Mouse (Mus musculus) intestine, postnatal 0 days (tissue): ENCODE measurements around the gene Trio. TPM values are rescaled to one million over a fixed set of nuclear protein-coding genes. Genes with fewer than 3 reads are reported as not detected.

Experiments
- ATAC-seq: fragments of 200-750 bp; cut with Nextera tagmentation; 2 replicates; pipeline ENCODE4 v1.8.0; 2017; ENCODE audit warnings: mild to moderate bottlenecking, moderate TSS enrichment, moderate library complexity
- H3K27ac ChIP-seq: fragments of 300-500 bp; sonication (generic); 2 replicates; pipeline ENCODE4 v1.5.1; 2014; ENCODE audit warnings: mild to moderate bottlenecking, low read depth, low read length, moderate library complexity
- H3K27me3 ChIP-seq: fragments of 300-500 bp; sonication (generic); replicated peaks from 2 replicates; pipeline ENCODE4 v1.6.1; 2014; ENCODE audit warnings: low read length, mixed read lengths; ENCODE audit not compliant: control insufficient read depth, insufficient read depth
- H3K36me3 ChIP-seq: fragments of 300-500 bp; sonication (generic); 2 replicates; pipeline ENCODE4 v1.6.1; 2014; ENCODE audit warnings: mild to moderate bottlenecking, moderate library complexity; ENCODE audit not compliant: control insufficient read depth, insufficient read depth
- H3K4me1 ChIP-seq: fragments of 300-500 bp; sonication (generic); replicated peaks from 2 replicates; pipeline ENCODE4 v1.6.1; 2014; ENCODE audit warnings: antibody characterized with exemption, low read length, mixed read lengths; ENCODE audit not compliant: control insufficient read depth, insufficient read depth
- H3K4me2 ChIP-seq: fragments of 300-500 bp; sonication (generic); replicated peaks from 2 replicates; pipeline ENCODE4 v1.6.1; 2014; ENCODE audit warnings: low read depth, mild to moderate bottlenecking, moderate library complexity
- H3K4me3 ChIP-seq: fragments of 300-500 bp; sonication (generic); 2 replicates; pipeline ENCODE4 v1.5.1; 2014; ENCODE audit warnings: low read depth, low read length
- H3K9ac ChIP-seq: fragments of 300-500 bp; sonication (generic); 2 replicates; pipeline ENCODE4 v1.6.1; 2014; ENCODE audit warnings: mild to moderate bottlenecking, low read depth, low read length
- H3K9me3 ChIP-seq: fragments of 300-500 bp; sonication (generic); 2 replicates; pipeline ENCODE4 v1.6.1; 2016; ENCODE audit warnings: mixed run types; ENCODE audit not compliant: control insufficient read depth
- CTCF ChIP-seq: sonication (generic); IDR thresholded peaks from 2 replicates; pipeline ENCODE4 v1.5.1; 2016; ENCODE audit warnings: low read depth, mild to moderate bottlenecking, control low read depth, antibody characterized with exemption, moderate library complexity
- WGBS: fragments of 180-500 bp; shearing (Covaris S2); extraction: QIAGEN DNeasy Blood & Tissue Kit; methylation state at CpG from one replicate; pipeline ENCODE4 v1.1.7; 2014; 5-methylcytosine and 5-hydroxymethylcytosine counted together
- polyA plus RNA-seq: library from polyadenylated mRNA; unstranded; fragments of >200 nt; fragmentation: Nextera tagmentation; extraction: Ambion mirVana; gene quantifications from 2 replicates; pipeline ENCODE4 v1.2.1, GENCODE M21; 2015

The Trio gene
- polyA plus RNA-seq, 1 experiment from 2014 or later = 10.0 TPM

GRCm38 (mm10) chr15:27883881-27884280, 141.8 kb downstream of the Trio start:
- H3K9me3 ChIP-seq = no peaks in the 10 kb centered on the region
- no peak overlapping the region for H3K27ac ChIP-seq
- no peak for ATAC-seq
- WGBS = 75% methylated on average over 3 of the region's 3 CpGs
- H3K9ac ChIP-seq = no peak overlapping the region
- H3K27me3 ChIP-seq = no peaks in the 10 kb centered on the region
- peaks cover 36% of the 10 kb centered on the region for H3K36me3 ChIP-seq
- H3K4me2 ChIP-seq = no peak overlapping the region
- no peak overlapping the region for H3K4me3 ChIP-seq
- H3K4me1 ChIP-seq = no peaks in the 10 kb centered on the region
- no peak for TF ChIP-seq CTCF

- peaks cover 38% of the 10 kb centered on the region for H3K36me3 ChIP-seq
These were observed 142.8 kb downstream of the Trio start for GRCm38 (mm10) chr15:27882898-27883297.

GRCm38 (mm10) chr15:27877831-27878230, 147.8 kb downstream of the Trio start:
- 71% methylated on average over 7 of the region's 7 CpGs for WGBS
- TF ChIP-seq CTCF = no peak
- no peaks in the 10 kb centered on the region for H3K4me1 ChIP-seq
- peaks cover 49% of the 10 kb centered on the region for H3K36me3 ChIP-seq
- no peak overlapping the region for H3K4me3 ChIP-seq
- H3K4me2 ChIP-seq = no peak overlapping the region
- H3K27me3 ChIP-seq = no peaks in the 10 kb centered on the region
- H3K9me3 ChIP-seq = no peaks in the 10 kb centered on the region
- ATAC-seq = no peak
- no peak overlapping the region for H3K9ac ChIP-seq
- no peak overlapping the region for H3K27ac ChIP-seq

More at GRCm38 (mm10) chr15:27882898-27883297, 142.8 kb downstream of the Trio start:
- no peak for ATAC-seq
- no peak overlapping the region for H3K4me2 ChIP-seq
- no peak overlapping the region for H3K4me3 ChIP-seq
- H3K9ac ChIP-seq = no peak overlapping the region
- no peak for TF ChIP-seq CTCF
- WGBS = 86% methylated on average over 14 of the region's 14 CpGs
- no peaks in the 10 kb centered on the region for H3K4me1 ChIP-seq
- H3K27ac ChIP-seq = no peak overlapping the region
- no peaks in the 10 kb centered on the region for H3K9me3 ChIP-seq
- H3K27me3 ChIP-seq = no peaks in the 10 kb centered on the region

- no peak for TF ChIP-seq CTCF
- Histone ChIP-seq H3K4me1 (no peaks in the 10 kb centered on the region), H3K4me2 (no peak overlapping the region), H3K9ac (no peak overlapping the region), H3K36me3 (peaks cover 54% of the 10 kb centered on the region), H3K4me3 (no peak overlapping the region), H3K9me3 (no peaks in the 10 kb centered on the region), H3K27me3 (no peaks in the 10 kb centered on the region), H3K27ac (no peak overlapping the region)
- ATAC-seq = no peak
- 77% methylated on average over 10 of the region's 10 CpGs for WGBS
These were observed 149.3 kb downstream of the Trio start for GRCm38 (mm10) chr15:27876327-27876726.

GRCm38 (mm10) chr15:27875753-27876152, 149.9 kb downstream of the Trio start:
- no peak for TF ChIP-seq CTCF
- Histone ChIP-seq H3K9ac (no peak overlapping the region), H3K4me1 (no peaks in the 10 kb centered on the region), H3K4me3 (no peak overlapping the region), H3K27me3 (no peaks in the 10 kb centered on the region), H3K4me2 (no peak overlapping the region), H3K27ac (no peak overlapping the region), H3K9me3 (no peaks in the 10 kb centered on the region), H3K36me3 (peaks cover 54% of the 10 kb centered on the region)
- no peak for ATAC-seq
- WGBS = 86% methylated on average over 9 of the region's 9 CpGs

GRCm38 (mm10) chr15:27873747-27874320, 151.8 kb downstream of the Trio start:
- Histone ChIP-seq H3K27ac (no peak overlapping the region), H3K9me3 (no peaks in the 10 kb centered on the region), H3K4me1 (no peaks in the 10 kb centered on the region), H3K4me2 (no peak overlapping the region), H3K27me3 (no peaks in the 10 kb centered on the region), H3K36me3 (peaks cover 51% of the 10 kb centered on the region), H3K4me3 (no peak overlapping the region), H3K9ac (no peak overlapping the region)
- ATAC-seq = no peak
- 93% methylated on average over 16 of the region's 16 CpGs for WGBS
- TF ChIP-seq CTCF = no peak

GRCm38 (mm10) chr15:27872286-27872685, 153.4 kb downstream of the Trio start:
- no peaks in the 10 kb centered on the region for H3K4me1 ChIP-seq
- no peak overlapping the region for H3K4me2 ChIP-seq
- 76% methylated on average over 2 of the region's 2 CpGs for WGBS
- no peaks in the 10 kb centered on the region for H3K9me3 ChIP-seq
- no peak for TF ChIP-seq CTCF
- H3K36me3 ChIP-seq = peaks cover 37% of the 10 kb centered on the region
- H3K27ac ChIP-seq = no peak overlapping the region
- no peaks in the 10 kb centered on the region for H3K27me3 ChIP-seq
- H3K4me3 ChIP-seq = no peak overlapping the region
- H3K9ac ChIP-seq = no peak overlapping the region
- ATAC-seq = no peak
